Mouse (Mus musculus): Measurements from ENCODE around the gene Ppox.
"Not testable (repeated sequence)": the region's sequence is repeated elsewhere in the genome, so short reads cannot be mapped to it uniquely, and the experiment has no call there.

The Ppox gene

GRCm38 (mm10) chr1:171246709-171247452 is 34.1 kb downstream of the Ppox start:
- in situ Hi-C loops (cut with MseI, MboI), result no loop called here

GRCm38 (mm10) chr1:171245353-171245752 is 35.6 kb downstream of the Ppox start:
- in situ Hi-C loops (cut with MseI, MboI), result no loop called here

- in situ Hi-C loops (cut with MseI, MboI), result not testable (repeated sequence)
Observed at GRCm38 (mm10) chr1:171241952-171242351, 39.0 kb downstream of the Ppox start.

GRCm38 (mm10) chr1:171240911-171241310 is 40.1 kb downstream of the Ppox start:
- in situ Hi-C loops (cut with MseI, MboI), result no loop called here

- in situ Hi-C loops (cut with MseI, MboI), result no loop called here
Observed at GRCm38 (mm10) chr1:171239992-171240744, 40.8 kb downstream of the Ppox start.

- in situ Hi-C loops (cut with MseI, MboI), result no loop called here
Observed at GRCm38 (mm10) chr1:171238463-171238862, 42.5 kb downstream of the Ppox start.

GRCm38 (mm10) chr1:171237438-171237837 is 43.5 kb downstream of the Ppox start:
- in situ Hi-C loops (cut with MseI, MboI), result no loop called here

GRCm38 (mm10) chr1:171235791-171236190 is 45.2 kb downstream of the Ppox start:
- in situ Hi-C loops (cut with MseI, MboI), result no loop called here

- in situ Hi-C loops (cut with MseI, MboI), result no loop called here
Observed at GRCm38 (mm10) chr1:171234538-171234937, 46.4 kb downstream of the Ppox start.

- in situ Hi-C loops (cut with MseI, MboI), result no loop called here
Observed at GRCm38 (mm10) chr1:171234126-171234525, 46.9 kb downstream of the Ppox start, which contains the start of gene Fcer1g. Gene Fcer1g (minus strand): TSS chr1:171234365.

GRCm38 (mm10) chr1:171232800-171233730 is 47.9 kb downstream of the Ppox start:
- in situ Hi-C loops (cut with MseI, MboI), result no loop called here

- in situ Hi-C loops (cut with MseI, MboI), result no loop called here
Observed at GRCm38 (mm10) chr1:171232348-171232747, 48.6 kb downstream of the Ppox start.

- in situ Hi-C loops (cut with MseI, MboI), result no loop called here
Observed at GRCm38 (mm10) chr1:171231844-171232243, 49.1 kb downstream of the Ppox start.

- in situ Hi-C loops (cut with MseI, MboI), result no loop called here
Observed at GRCm38 (mm10) chr1:171230215-171230614, 50.8 kb downstream of the Ppox start.

GRCm38 (mm10) chr1:171229750-171230149 is 51.2 kb downstream of the Ppox start:
- in situ Hi-C loops (cut with MseI, MboI), result loop anchor here in 1 of 2 experiments (10.0 kb wide), 1 partner anchor 115 kb away; the partner anchor contains the start of gene Cfap126

GRCm38 (mm10) chr1:171227879-171228278 is 53.1 kb downstream of the Ppox start:
- in situ Hi-C loops (cut with MseI, MboI), result loop anchor here in 1 of 2 experiments (10.0 kb wide), 1 partner anchor 113 kb away; the partner anchor contains the start of gene Cfap126

GRCm38 (mm10) chr1:171226780-171227179 is 54.2 kb downstream of the Ppox start:
- in situ Hi-C loops (cut with MseI, MboI), result loop anchor here in 1 of 2 experiments (10.0 kb wide), 1 partner anchor 112 kb away; the partner anchor contains the start of gene Cfap126
